Mouse (Mus musculus): ENCODE results near the gene Zfp296. TPM values are rescaled to one million over a fixed set of nuclear protein-coding genes. Genes with fewer than 3 reads are reported as not detected.
A peak's percentile ranks its signal among the peaks of the same experiment; 100 is the strongest.

Gene Zfp296
- polyA plus RNA-seq, 1 experiment from 2014 or later = 1.2 TPM

- no peak for TF ChIP-seq CTCF (IDR thresholded peaks at IDR 0.05; ENCODE audit: low read depth)
- no peak for TF ChIP-seq EP300 (IDR thresholded peaks at IDR 0.05; ENCODE audit: low read depth)
- Histone ChIP-seq H3K9ac (replicated peaks) (0 out of 2 replicates have a peak overlapping the region, but pooled peaks have one; percentile 11), H3K27me3 (ENCODE audit: insufficient read depth, low read length) (no peaks in the 10 kb centered on the region), H3K36me3 (replicated peaks; ENCODE audit: insufficient read depth, low read length) (peaks cover 22% of the 10 kb centered on the region), H3K27ac (ENCODE audit: low read depth) (no peak overlapping the region), H3K9me3 (ENCODE audit: low read length) (no peaks in the 10 kb centered on the region), H3K4me3 (ENCODE audit: low read depth, low read length) (no peak overlapping the region), H3K4me2 (ENCODE audit: low read depth, low read length) (no peak overlapping the region), H3K4me1 (ENCODE audit: insufficient read depth) (peaks cover 32% of the 10 kb centered on the region)
- DNase-seq (no peak), ATAC-seq (no peak)
- WGBS (ENCODE audit: insufficient replicate concordance) = 37% methylated on average over 2 of the region's 2 CpGs
Observed at GRCm38 (mm10) chr7:19552443-19552842, 24.6 kb upstream of the Zfp296 start.

- Histone ChIP-seq H3K27me3 (ENCODE audit: insufficient read depth, low read length) (no peaks in the 10 kb centered on the region), H3K4me2 (ENCODE audit: low read depth, low read length) (no peak overlapping the region), H3K4me1 (ENCODE audit: insufficient read depth) (peaks cover 27% of the 10 kb centered on the region), H3K27ac (ENCODE audit: low read depth) (no peak overlapping the region), H3K4me3 (ENCODE audit: low read depth, low read length) (no peak overlapping the region), H3K36me3 (replicated peaks; ENCODE audit: insufficient read depth, low read length) (peaks cover 33% of the 10 kb centered on the region), H3K9me3 (ENCODE audit: low read length) (no peaks in the 10 kb centered on the region), H3K9ac (replicated peaks) (no peak overlapping the region)
- ATAC-seq (no peak), DNase-seq (no peak)
- WGBS (ENCODE audit: insufficient replicate concordance) = 100% methylated on average over 1 of the region's 1 CpGs
- TF ChIP-seq CTCF (IDR thresholded peaks at IDR 0.05; ENCODE audit: low read depth) (no peak), EP300 (IDR thresholded peaks at IDR 0.05; ENCODE audit: low read depth) (no peak)
Observed at GRCm38 (mm10) chr7:19554168-19554567, 22.9 kb upstream of the Zfp296 start.

- no peak for DNase-seq
- ATAC-seq = no peak
- Histone ChIP-seq H3K9ac (replicated peaks) (no peak overlapping the region; the same call in 1 of the 2 replicates), H3K4me2 (ENCODE audit: low read depth, low read length) (no peak overlapping the region), H3K27me3 (ENCODE audit: insufficient read depth, low read length) (no peaks in the 10 kb centered on the region), H3K4me3 (ENCODE audit: low read depth, low read length) (no peak overlapping the region), H3K9me3 (ENCODE audit: low read length) (no peaks in the 10 kb centered on the region), H3K4me1 (ENCODE audit: insufficient read depth) (peaks cover 40% of the 10 kb centered on the region), H3K36me3 (replicated peaks; ENCODE audit: insufficient read depth, low read length) (peaks cover 33% of the 10 kb centered on the region), H3K27ac (ENCODE audit: low read depth) (no peak overlapping the region)
- TF ChIP-seq EP300 (IDR thresholded peaks at IDR 0.05; ENCODE audit: low read depth) = no peak
- TF ChIP-seq CTCF (IDR thresholded peaks at IDR 0.05; ENCODE audit: low read depth) = no peak
- WGBS (ENCODE audit: insufficient replicate concordance) = 91% methylated on average over 2 of the region's 2 CpGs
Observed at GRCm38 (mm10) chr7:19557086-19557485, 20.0 kb upstream of the Zfp296 start.

- H3K36me3 ChIP-seq (replicated peaks; ENCODE audit: insufficient read depth, low read length) = peaks cover 32% of the 10 kb centered on the region
- no peak for TF ChIP-seq CTCF (IDR thresholded peaks at IDR 0.05; ENCODE audit: low read depth)
- no peak for TF ChIP-seq EP300 (IDR thresholded peaks at IDR 0.05; ENCODE audit: low read depth)
- H3K9me3 ChIP-seq (ENCODE audit: low read length) = no peaks in the 10 kb centered on the region
- DNase-seq = no peak
- peak overlapping the region; percentile 27 for H3K9ac ChIP-seq (replicated peaks)
- no peak overlapping the region for H3K27ac ChIP-seq (ENCODE audit: low read depth)
- H3K4me1 ChIP-seq (ENCODE audit: insufficient read depth) = peaks cover 35% of the 10 kb centered on the region
- H3K4me2 ChIP-seq (ENCODE audit: low read depth, low read length) = peak overlapping the region; percentile 95
- peak overlapping the region; percentile 99; the same call in 1 of the 2 replicates for H3K4me3 ChIP-seq (ENCODE audit: low read depth, low read length)
- WGBS (ENCODE audit: insufficient replicate concordance) = 83% methylated on average over 6 of the region's 6 CpGs
- H3K27me3 ChIP-seq (ENCODE audit: insufficient read depth, low read length) = no peaks in the 10 kb centered on the region
- ATAC-seq = no peak; the same call in 1 of the 2 replicates
Observed at GRCm38 (mm10) chr7:19557982-19558900, 18.8 kb upstream of the Zfp296 start.

- ATAC-seq (no peak), DNase-seq (no peak)
- H3K27me3 ChIP-seq (ENCODE audit: insufficient read depth, low read length) = no peaks in the 10 kb centered on the region
- H3K4me1 ChIP-seq (ENCODE audit: insufficient read depth) = peaks cover 41% of the 10 kb centered on the region
- H3K4me3 ChIP-seq (ENCODE audit: low read depth, low read length) = peak overlapping the region; percentile 99
- H3K9ac ChIP-seq (replicated peaks) = peak overlapping the region; percentile 99; the same call in 1 of the 2 replicates
- H3K27ac ChIP-seq (ENCODE audit: low read depth) = no peak overlapping the region
- H3K36me3 ChIP-seq (replicated peaks; ENCODE audit: insufficient read depth, low read length) = peaks cover 27% of the 10 kb centered on the region
- 58% methylated on average over 2 of the region's 2 CpGs for WGBS (ENCODE audit: insufficient replicate concordance)
- TF ChIP-seq EP300 (IDR thresholded peaks at IDR 0.05; ENCODE audit: low read depth) (no peak), CTCF (IDR thresholded peaks at IDR 0.05; ENCODE audit: low read depth) (peak; percentile 71)
- peak overlapping the region; percentile 95 for H3K4me2 ChIP-seq (ENCODE audit: low read depth, low read length)
- H3K9me3 ChIP-seq (ENCODE audit: low read length) = no peaks in the 10 kb centered on the region
Observed at GRCm38 (mm10) chr7:19558965-19559364, 18.1 kb upstream of the Zfp296 start.

- 10% methylated on average over 11 of the region's 11 CpGs for WGBS (ENCODE audit: insufficient replicate concordance)
- peak overlapping the region; percentile 95 for H3K4me2 ChIP-seq (ENCODE audit: low read depth, low read length)
- H3K4me3 ChIP-seq (ENCODE audit: low read depth, low read length) = peak overlapping the region; percentile 99
- TF ChIP-seq EP300 (IDR thresholded peaks at IDR 0.05; ENCODE audit: low read depth) = no peak
- no peak for ATAC-seq
- peaks cover 37% of the 10 kb centered on the region for H3K36me3 ChIP-seq (replicated peaks; ENCODE audit: insufficient read depth, low read length)
- H3K27ac ChIP-seq (ENCODE audit: low read depth) = peak overlapping the region; percentile 87
- no peaks in the 10 kb centered on the region for H3K9me3 ChIP-seq (ENCODE audit: low read length)
- DNase-seq = peak; percentile 46
- no peaks in the 10 kb centered on the region for H3K27me3 ChIP-seq (ENCODE audit: insufficient read depth, low read length)
- peaks cover 48% of the 10 kb centered on the region for H3K4me1 ChIP-seq (ENCODE audit: insufficient read depth)
- peak overlapping the region; percentile 99 for H3K9ac ChIP-seq (replicated peaks)
Observed at GRCm38 (mm10) chr7:19560491-19561260, 16.4 kb upstream of the Zfp296 start.

All from liver, postnatal 0 days (tissue).